Mouse (Mus musculus) frontal cortex, postnatal 25 days (tissue): ENCODE measurements around the gene Ttc9b.
"Not testable (repeated sequence)": the region's sequence is repeated elsewhere in the genome, so short reads cannot be mapped to it uniquely, and the experiment has no call there.

ENCODE experiments used
- DNase-seq, 2 experiments: peaks; one replicate each; pipeline ENCODE4 v3.0.0; 2022; ENCODE audit warnings: low spot score in 2 of 2

The Ttc9b gene

DNA sequence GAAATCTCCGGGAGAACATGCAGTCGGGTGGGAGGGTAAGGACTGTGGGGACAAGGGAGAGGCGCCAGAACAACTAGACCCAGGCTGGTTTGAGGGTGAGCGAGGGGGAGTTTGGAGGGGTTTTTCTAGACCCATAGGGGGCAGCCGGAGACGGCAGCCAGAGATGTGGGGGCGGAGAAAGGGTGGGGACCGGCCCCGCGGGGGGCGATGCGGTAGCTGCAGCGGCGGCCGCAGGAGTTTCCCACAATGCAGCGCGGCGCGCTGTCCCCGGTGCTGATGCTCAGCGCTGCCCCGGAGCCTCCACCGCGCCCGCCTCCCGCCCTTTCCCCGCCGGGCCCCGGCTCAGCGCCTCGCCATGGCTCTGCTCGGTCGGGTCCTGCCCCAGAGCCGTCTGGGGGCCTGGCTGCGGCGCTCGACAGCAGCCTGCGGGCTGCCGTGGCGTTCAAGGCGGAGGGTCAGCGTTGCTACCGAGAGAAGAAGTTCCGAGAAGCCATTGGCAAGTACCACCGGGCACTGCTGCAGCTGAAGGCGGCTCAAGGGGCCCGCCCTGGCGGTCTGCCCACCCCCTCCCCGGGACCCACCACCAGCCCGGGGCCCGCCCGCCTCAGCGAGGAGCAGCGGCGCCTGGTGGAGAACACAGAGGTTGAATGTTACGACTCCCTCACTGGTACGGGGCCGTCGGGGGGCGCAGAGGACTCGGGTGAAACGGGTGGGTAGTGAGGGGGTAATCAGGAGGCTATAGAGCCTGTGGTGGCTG lies at the start of gene Ttc9b:
Gene Ttc9b, plus strand, starts transcription at position 235 of the 757 bp plus-strand sequence.
- peak; percentile 64 to 68 for DNase-seq

DNA sequence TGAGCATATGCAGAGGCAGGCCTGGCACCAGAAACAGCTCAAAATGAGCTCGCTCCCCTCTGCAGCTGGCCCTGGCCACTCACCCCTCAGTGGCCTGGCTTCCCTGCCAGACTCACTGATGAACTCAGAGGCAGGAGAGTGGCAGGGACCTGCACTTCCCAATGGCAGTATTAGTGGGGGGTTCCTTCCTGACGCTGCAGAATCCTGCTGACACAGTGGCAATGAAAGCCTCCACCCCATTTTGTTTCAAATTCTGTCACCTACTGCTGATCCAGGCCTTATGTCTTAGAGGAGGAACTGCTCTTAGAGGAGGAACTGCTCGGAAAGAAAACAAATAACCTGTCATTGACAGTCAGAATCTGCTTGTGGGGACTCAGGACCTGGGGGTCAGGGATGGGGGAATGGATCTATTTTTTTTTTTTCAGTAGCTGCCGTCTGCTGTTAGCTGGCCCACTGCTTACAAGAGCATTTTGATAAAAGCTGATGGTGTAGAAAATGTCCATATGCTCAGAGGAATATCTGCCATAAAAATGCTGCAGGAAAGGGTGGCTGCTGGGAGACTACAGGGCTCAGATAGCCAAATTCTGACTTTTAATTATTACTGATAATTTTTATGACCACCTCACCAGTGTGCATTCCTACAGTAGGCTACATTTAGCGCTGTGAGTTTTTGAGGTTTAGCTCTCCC lies 48.9 kb upstream of the Ttc9b start:
- no peak for DNase-seq

DNA sequence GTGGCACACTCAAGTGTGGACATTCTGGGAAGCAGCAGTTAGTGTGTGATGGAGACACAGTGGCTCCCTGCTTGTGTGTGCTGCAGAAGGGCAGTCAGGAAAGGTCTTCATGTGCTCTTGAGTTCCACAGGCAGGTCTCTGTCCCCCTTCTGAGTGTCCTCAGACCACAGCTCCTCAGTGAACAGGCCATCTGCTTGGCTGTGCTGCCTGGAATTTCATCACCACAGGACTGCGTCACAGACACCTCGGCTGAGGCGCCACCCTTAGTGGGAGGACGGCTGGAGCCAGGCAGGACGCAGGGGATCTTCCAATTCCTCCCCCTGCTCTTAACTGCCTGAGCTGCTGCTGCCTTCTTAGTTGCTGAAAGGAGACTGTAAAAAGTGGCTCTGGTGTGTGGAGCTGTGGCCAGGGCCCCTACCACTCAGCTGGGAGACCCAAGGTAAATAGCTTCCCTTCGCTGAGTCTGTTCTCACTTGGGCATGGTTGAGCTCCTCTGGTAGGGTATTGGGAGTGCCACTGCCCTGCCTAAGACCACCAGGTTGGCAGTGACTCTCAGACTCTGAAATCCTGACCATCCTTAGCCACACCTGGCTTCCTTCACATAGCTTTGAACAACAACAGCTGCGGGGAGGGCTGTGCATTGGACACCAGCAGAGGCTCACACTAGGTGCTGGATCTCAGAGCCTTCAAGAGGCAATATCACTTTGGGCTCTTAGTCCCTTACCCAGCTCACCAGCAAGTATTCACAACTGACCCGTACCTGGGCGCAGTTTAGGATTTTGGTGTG lies 48.0 kb upstream of the Ttc9b start:
- peak in 1 of 2 experiments; percentile 50 for DNase-seq

DNA sequence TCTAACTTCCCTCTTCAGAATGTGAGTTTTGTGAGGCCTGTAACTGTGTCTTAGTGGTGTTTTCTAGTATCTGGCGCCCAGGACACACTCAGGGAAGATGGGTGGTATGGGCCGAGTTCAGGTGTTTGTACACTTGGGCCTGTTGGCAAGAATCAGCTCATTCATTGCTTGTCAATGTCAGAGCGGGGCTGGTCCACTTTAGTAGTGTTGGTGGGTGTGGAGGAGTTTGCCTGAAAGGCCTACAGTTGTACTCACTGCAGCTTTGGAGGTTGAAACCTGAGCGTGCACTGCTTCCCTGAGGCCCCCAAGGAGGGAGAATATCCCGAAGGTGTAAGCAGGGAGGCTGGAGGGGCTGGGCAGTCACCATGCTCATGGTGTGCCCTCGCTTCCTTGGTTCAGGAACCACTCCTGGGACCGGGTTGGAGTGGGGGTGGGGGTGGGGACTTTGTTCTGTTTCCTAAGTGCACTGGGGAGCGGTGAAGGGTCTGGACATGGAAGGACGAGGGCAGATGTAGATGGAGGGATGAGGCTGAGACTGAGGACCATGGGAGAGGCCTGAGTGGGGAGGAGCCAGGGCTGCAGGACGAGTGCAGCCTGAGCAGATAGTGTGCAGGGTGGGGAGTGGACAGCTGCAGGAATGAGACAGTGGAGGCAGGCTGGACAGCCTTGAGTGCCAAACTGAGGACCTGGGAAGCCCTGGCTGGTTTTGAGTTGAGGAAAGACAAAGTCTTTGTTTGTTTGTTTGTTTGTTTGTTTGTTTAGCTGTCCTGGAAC lies 47.0 kb upstream of the Ttc9b start:
- DNase-seq = no peak

DNA sequence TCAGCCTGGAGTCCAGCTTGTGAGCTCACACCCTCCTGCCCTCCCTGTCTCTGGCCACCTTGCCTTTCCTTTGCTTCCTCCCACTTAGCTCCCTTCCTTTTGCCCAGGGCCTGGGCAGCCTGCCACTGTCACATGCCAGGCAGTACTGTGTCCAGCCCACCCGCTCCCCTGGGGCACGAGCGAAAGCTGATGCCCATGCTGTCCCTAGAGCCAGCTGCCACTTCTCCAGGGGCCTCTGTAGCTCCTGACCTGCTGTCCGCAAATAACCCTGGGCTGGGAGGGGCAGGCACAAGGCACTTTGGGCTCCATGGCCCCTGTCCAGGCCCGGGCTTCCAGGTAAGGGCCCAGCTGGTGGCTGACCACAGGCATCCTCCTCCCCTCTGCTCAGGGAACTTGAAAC lies 46.1 kb upstream of the Ttc9b start:
- peak in 1 of 2 experiments; percentile 55 for DNase-seq

DNA sequence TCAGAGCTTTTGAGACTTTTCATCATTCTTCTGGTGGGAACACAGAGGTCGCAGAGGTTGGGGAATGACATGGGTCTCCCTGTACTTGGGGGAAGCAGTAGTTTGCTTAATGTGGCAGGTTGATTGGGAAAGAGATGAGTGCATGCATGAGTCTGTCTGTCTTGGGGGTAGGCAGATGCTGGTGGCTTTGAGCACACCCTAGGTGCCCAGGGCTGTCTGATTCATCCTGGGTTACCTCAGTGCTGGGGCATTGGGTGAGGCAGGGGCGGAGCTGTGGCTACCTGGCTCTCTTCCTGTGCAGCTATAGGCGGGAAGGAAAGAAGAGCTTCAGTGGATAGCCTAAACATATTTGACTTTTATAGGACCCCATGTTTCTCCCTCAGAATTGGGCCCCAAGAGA lies 45.6 kb upstream of the Ttc9b start:
- no peak for DNase-seq

DNA sequence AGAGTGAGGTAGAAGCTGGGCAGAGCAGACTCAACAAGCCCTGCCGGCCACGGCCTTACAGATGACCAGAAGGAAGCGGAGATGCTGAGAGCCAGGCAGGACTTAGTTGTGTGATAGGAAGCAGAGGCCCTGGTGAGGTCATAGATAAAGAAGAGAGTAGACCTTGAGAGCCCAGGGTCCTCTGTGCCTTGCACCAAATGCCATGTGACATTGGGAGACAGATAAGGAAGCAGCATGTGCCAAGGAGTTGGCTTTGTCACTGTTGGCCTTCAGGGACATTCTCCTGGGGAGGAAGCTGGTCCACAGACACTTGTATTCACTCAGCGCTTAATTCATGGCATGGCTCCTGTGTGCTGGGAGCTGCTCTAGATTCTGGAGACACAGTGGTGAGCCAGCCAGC lies 44.4 kb upstream of the Ttc9b start:
- no peak for DNase-seq

DNA sequence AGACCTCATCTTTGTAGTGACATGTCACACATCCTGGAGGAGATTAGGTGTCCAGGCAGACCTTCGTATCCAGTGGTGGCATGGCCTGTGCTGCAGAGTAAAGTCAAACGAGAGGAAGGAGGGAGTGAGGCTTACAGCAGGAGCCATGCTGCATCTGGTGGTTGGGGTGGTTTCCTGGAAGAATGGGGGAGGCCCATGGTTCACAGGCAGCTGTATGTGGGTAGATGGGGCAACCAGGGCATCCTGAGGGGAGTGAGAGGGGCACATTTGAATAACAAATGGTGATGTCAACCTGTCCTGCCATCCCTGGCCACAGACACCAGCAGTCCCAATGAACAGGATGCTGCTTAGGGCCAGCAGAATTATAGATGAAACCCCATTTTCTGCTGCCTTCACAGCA lies 44.0 kb upstream of the Ttc9b start:
- DNase-seq = no peak

DNA sequence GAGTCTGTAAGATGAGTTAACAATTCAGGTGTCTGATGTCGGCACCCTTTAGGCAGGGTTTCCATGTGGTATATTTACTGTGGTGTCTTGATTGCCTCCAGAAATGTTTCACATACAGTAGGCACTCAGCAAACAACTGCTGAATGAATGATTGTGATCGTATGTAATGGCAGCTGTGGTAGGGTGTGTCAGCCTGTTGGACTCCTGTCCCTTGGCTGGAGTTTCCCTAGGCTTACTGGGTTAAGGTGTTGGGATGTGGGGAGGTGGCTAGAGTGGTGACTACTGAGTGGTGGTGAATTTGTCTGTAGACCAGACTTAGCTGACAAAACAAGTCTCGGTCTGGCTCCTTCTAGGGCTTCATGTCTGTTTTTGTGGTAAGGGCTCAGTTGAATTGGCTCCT lies 43.3 kb upstream of the Ttc9b start:
- DNase-seq = no peak

DNA sequence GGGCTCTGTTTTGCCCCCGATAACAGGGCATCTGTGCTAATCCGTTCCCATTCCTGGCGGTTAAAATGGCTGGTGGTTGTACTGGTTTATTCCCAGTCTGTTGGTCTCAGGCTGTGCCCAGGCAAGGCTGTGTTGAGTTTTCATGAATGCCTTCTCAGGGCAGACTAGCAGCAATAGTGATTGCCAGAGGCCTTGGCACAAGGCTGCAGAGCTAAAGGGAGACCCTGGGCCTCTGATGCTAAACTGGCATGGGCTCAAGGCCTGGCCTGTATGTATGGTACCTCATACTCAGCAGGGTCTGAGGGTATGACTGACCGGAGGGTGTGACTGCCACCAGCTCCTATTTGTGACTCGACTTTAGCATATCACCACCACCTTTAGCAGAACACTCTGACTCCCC lies 42.8 kb upstream of the Ttc9b start:
- DNase-seq = no peak

DNA sequence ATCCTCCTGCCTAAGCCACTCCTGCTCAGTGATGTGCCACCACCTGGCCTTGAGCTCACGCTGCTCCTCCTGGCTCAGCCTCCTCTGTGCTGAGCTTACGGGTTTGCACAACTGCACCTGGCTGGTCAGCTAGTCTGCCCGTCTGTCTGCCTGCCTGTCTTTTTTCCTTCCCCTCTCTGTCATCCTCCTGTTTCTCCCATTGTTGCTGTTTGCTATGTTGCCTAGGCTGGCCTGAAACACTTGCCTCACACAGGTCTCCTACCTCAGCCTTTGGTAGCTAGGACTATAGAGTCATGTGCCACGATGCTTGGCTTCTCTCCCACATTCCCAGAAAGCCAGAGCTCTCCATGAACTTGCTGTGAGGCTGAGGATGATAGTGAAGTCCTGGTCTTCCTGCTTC lies 40.8 kb upstream of the Ttc9b start:
- DNase-seq = no peak

DNA sequence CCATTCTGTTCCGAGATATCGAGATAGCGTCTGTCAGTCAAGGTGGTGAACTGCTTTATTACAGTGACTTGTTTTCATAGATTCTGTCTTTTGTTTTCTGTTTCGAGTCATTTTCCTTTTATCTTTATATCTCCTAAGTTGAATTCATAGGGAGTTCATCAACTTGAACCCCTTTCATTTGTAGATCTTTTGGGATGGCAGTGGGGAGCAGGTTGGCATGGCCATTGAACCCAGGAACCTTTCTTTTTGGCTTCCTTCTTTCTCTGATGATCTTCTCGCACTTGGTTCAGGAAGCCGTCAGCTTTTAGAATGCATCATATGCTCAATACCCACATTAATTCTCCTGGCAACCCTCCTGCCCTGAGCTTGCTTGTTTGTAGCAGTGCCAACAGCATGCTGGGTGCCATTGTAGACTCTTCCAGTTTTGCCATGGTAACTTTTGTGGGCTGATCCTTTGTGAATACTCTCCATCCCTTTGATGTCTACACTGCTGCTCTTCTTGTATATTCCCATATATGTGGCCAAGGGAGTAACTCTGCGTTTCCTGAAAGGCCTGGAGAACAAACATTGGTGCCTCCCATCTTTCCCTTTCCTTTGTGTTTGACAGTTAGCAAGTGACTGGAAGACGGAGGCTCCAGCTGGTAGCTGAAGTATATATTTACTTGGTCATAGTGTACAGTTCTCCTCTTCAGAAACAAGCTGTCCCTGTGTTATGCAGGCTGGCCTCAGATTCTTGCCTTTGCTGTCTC lies 39.8 kb upstream of the Ttc9b start:
- DNase-seq = no peak

DNA sequence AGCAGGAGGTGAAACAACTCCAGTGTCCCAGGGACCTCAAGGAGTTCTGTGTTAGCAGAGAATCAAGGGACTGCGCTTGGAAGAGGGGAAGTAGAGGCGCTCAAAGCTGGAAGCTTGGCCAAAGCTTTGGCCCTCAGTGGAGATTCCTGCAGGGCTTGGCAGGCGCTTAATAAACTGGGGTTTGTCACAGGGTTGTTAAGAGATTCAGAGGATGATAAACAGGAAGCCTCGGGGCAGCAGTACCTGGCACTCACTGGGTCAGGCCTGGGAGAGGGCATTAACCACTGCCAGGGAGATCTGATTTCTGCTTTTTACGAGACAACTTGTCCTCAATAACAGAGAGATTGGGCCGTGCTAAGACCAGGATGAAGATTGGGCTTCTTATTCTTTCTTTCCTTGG lies 32.7 kb upstream of the Ttc9b start:
- no peak for DNase-seq

DNA sequence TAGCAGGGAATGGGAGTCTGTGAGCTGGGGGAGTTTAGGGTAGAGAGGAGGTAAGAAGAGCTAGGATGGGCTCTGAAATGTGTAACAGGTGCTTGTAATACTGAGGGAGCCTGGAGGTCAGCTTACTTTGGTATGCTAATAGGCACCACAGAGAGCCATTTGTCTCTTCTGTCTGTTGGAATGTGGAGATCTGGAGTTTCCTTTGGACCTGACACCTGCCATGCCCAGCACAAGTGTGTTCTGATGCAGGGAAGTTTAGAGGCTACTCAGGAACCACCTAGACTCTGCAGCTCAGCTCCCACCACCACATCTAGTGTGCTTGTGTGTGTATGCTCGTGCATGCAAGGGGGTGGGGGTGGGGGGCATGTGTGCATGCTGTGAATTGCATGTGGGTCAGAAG lies 31.5 kb upstream of the Ttc9b start:
- DNase-seq = no peak

DNA sequence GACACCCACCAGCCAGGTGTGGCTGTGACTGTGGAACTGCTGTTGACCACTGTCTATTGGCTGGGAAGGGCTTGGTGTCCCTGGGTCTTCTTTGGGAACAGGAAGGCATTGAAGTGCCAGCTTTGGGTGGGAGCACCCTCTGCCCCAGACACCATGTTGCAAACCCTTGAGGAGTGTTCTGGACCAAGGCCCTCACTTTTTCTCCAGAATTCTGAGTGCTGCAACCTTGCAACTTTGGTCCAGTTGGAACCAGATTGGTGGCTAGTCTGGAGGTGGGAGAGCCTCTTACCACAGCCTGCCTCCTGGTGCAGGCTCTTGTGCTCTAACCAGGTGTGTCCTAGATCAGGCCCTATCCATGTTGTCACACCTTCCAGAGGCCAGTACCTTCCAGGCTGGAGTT lies 28.7 kb upstream of the Ttc9b start:
- DNase-seq = no peak

DNA sequence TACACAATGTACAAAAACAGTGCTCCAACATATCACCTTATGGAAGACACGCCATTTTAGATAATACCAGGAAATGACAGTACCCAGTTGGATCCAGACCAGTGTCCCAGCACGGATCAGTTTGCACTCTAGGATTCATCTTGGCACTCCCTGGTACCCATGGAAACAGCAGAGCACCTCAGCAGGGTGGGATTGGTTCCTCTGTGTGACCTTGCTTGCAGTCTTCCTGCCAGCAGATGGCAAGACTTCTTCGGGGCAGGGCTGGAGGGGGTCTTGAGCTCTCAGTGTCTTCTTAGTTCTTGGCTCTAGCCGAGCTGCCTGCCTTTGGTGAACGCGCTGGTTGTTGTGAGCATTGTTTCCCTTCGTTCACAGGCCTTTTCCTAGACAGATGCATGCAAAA lies 26.0 kb upstream of the Ttc9b start:
- no peak for DNase-seq

DNA sequence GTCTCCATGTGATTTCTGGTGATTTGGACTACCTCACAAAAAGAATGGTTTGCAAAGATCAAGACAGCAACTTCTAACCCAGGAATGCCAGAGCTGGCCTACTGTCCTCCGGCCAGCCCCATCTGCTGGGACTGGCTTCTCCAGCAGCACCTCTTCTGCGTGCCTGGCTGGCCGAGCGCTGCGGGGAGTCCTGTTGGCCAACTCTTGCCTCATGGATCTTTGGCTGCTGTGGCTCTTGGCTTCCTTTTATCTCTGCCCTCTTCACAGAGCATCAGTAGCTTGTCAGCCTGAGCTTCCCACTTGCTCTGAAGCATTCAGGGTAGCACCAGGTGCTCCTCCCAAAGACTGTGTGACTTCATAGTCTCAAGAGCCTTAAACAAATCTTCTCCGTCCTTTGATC lies 25.5 kb upstream of the Ttc9b start:
- DNase-seq = no peak

DNA sequence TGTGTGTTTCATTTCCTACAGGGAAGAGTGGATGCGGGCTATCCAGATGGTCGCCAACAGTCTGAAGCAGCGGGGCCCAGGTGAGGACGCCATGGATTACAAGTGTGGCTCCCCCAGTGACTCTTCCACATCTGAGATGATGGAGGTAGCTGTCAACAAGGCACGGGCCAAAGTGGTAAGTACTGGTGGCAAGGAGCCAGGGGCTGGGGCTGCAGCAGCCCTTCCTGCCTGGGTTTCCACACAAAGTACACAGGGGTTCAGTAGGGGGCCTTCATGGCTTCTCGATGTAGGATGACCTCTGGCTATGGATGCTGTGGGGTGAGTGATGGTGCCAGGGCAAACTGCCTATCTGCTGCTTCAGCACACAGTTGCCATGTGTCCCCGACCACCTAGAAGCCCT lies 24.9 kb upstream of the Ttc9b start:
- not testable (repeated sequence) for DNase-seq

DNA sequence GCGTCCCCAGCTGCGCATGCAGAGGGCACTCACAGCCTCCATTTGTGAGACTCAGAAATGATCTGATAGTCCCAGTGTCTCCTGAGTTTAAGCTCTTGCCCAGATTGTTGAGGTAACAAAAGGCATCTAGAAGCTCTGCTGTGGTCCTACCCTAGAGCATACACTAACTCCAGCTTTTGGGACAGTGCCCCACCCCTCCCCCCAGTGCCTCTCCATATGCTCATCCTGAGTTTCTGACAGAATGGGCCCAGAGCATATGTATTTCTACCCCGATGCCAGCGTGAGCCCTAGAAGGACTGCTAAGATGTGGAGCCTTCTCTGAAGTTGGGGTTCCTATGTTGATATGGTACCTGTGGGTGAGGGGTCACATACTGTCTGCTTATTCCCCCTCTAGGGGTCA lies 22.3 kb upstream of the Ttc9b start:
- no peak for DNase-seq

DNA sequence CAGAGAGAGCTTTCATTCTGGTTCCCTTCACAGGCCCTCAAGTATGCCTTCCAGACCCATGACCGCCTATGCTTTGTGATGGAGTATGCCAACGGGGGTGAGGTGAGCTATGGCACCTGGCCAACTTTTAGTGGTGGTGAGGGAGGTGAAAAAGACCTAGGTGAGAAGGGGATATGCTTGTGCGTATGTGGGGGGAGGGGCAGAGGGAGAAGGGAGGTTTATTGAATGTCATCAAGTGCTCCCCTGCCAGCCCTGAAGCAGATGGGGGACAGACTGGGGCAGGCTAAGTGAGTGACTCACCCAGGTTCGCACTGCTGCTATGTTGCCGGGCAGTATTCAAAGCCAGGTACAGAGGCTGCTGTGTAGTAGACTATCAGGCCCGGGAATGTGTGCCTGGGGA lies 20.5 kb upstream of the Ttc9b start:
- DNase-seq = no peak

DNA sequence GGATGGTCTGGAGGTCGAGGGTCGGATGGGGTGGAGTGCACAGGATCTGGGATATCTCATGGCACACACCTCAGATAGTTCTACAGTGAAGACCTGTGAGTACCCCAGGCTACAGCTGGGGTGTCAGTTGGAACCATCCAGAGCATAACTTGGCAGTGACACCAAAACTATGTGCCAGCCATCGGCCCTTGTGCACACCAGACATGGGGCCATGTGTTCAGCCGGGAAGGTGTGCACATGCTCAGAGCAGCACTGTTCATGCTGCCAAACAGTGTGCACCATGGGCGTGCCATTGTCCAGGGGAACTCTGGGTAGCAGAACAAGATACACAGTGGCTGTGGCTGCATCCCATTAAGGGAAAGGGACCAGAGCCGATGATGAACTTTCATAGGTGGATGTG lies 19.0 kb upstream of the Ttc9b start:
- DNase-seq = no peak
